Mouse (Mus musculus) neutrophil, adult 65 days (primary cell): Measurements from ENCODE around the gene Olfr1179. TPM values are rescaled to one million over a fixed set of nuclear protein-coding genes. Genes with fewer than 3 reads are reported as not detected.

Experiments used
- total RNA-seq: library from RNA; stranded (reverse); gene quantifications from 2 replicates; pipeline ENCODE4 v1.2.4, GENCODE M21; 2023

Gene Olfr1179
- total RNA-seq = not detected in 2 replicates

DNA sequence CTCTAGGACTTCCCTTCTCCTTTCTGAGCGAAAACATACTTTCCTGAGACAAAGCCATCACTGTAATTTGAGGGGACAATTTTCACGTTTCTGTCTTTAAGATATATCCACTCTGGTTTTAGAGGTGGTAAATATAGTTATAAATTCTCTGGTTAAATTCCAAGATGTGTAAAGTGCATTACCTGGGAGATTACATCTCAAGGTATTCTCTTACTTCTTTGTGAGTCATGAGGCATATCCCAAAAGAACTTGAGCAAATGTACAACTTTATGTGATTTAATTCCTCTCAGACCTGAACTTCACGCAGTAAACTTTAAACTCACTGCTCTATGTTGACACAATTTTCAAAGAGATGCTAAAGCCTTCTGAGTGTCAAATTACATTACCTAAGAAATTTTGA lies at the start of gene Olfr1179:
Olfr1179 (minus strand) TSS at position 101 of the 400 bp plus-strand sequence.

DNA sequence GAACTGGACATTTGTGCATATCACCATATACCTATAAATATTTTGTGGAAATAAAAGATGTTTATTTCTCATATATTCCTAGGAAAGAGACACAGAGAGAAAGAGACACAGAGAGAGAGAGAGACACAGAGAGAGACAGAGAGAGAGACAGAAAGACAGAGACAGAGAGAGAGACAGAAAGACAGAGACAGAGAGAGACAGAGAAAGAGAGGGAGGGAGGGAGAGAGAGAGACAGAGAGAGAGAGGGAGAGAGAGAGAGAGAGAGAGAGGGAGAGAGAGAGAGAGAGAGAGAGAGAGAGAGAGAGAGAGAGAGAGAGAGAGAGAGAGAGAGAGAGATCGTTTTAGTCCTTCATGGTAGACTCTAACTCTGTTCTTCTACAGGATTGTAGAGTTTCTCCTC lies 48.3 kb upstream of the Olfr1179 start, which contains the start of gene Olfr1183:
Olfr1183 (plus strand) TSS at position 301 of the 400 bp plus-strand sequence.

DNA sequence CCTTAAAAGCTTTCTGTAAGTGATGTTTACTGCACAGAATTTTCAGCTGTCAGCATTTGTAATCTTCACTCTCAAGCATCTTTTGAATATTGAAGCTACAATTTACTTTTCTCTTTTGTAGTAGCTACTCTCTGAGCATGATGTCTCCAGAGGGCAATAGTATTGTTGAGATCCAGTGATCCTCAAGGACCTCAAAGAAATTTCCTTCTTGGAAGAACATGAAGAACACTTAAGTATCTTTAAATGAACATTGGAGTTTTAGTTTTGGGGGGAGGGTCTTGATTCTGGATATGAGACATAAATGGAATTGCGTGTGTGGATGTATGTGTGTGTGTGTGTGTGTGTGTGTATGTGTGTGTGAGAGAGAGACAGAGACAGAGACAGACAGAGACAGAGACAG lies 42.8 kb upstream of the Olfr1179 start, which contains the start of gene Gm13757:
Gm13757 (minus strand) TSS at position 101 of the 400 bp plus-strand sequence.

DNA sequence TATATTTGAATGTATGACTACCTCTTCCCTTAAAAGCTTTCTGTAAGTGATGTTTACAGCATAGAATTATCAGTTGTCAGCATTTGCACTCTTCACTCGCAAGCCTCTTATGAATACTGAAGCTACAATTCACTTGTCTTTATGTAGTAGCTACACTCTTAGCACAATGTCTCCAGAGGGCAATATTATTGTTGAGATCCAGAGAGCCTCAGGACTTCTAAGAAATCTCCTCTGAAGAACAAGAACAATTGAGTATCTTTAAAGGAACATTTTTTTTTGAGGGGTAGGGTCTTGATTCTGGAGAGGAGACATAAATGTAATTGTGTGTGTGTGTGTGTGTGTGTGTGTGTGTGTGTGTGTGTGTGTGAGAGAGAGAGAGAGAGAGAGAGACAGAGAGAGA lies 19.8 kb upstream of the Olfr1179 start, which contains the start of gene Olfr1181:
Olfr1181 (minus strand) TSS at position 101 of the 400 bp plus-strand sequence.

DNA sequence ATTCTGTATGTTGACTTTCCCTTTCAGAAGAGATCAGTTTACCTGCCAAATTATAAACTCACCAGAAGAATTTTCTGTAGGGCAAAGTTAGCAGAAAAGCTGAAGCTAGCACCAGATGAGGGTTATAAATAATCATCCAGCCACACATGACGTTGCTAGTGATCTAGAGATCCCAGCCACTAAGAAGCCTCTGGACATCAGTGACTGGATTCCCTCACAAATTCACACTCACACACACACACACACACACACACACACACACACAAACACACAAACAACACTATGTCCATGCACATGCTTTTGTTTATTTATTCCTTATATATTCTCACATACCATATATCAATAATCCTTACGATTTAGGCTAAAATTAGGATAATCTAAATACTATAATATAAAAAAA lies 12.8 kb upstream of the Olfr1179 start, which contains the start of gene Olfr1180:
Olfr1180 (minus strand) TSS at position 101 of the 400 bp plus-strand sequence.

DNA sequence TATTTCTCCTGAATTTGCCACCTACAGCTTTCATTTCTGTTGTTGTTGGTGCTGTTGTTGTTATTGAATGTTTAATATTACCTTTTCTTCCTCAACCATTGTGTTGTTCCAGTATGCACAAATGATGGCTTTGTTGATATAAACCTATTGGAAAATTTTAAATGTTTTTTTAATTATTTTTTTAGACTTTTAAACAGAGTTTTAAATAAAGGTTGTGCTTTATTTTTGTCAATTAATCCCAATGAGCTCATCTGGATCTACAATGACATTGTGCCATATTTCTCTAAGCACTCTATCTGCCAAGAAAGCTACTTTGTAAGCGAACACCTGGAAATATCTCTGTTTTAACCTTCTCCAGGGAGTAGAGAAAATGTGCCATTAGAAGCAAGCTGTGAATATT lies 19.5 kb downstream of the Olfr1179 start, which contains the start of gene Olfr1178:
Olfr1178 (plus strand) TSS at position 301 of the 400 bp plus-strand sequence.

Other genes with a start within 250 kb of the Olfr1179 start
- not detected in 2 replicates for gene Olfr1168, start 224.6 kb downstream of the Olfr1179 start, total RNA-seq
- gene Olfr1170, start 178.1 kb downstream of the Olfr1179 start, total RNA-seq = not detected in 2 replicates
- not detected in 2 replicates for gene Olfr1173, start 126.6 kb downstream of the Olfr1179 start, total RNA-seq
- gene Olfr1174-ps, start 91.3 kb downstream of the Olfr1179 start, total RNA-seq = not detected in 2 replicates
- gene Olfr1175-ps, start 79.2 kb downstream of the Olfr1179 start, total RNA-seq = not detected in 2 replicates
- gene Olfr1176, start 69.7 kb downstream of the Olfr1179 start, total RNA-seq = not detected in 2 replicates
- gene Olfr1177-ps, start 60.0 kb downstream of the Olfr1179 start, total RNA-seq = not detected in 2 replicates
- gene Olfr1178, start 19.4 kb downstream of the Olfr1179 start, total RNA-seq = not detected in 2 replicates
- not detected in 2 replicates for gene Olfr1180, start 12.7 kb upstream of the Olfr1179 start, total RNA-seq
- gene Olfr1181, start 19.7 kb upstream of the Olfr1179 start, total RNA-seq = not detected in 2 replicates
- gene Gm13757, start 42.7 kb upstream of the Olfr1179 start, total RNA-seq = not detected in 2 replicates
- not detected in 2 replicates for gene Olfr1183, start 48.4 kb upstream of the Olfr1179 start, total RNA-seq
- not detected in 2 replicates for gene Olfr1184, start 77.1 kb upstream of the Olfr1179 start, total RNA-seq
- gene Olfr1185-ps1, start 86.9 kb upstream of the Olfr1179 start, total RNA-seq = not detected in 2 replicates
- not detected in 2 replicates for gene Olfr1186, start 112.1 kb upstream of the Olfr1179 start, total RNA-seq
- not detected in 2 replicates for gene Olfr1188, start 150.5 kb upstream of the Olfr1179 start, total RNA-seq
- not detected in 2 replicates for gene Olfr1189, start 180.0 kb upstream of the Olfr1179 start, total RNA-seq
- 0.06 TPM in 1 of 2 replicates, not detected in the other for gene Olfr1191-ps1, start 234.1 kb upstream of the Olfr1179 start, total RNA-seq
- gene Olfr1192-ps1, start 242.1 kb upstream of the Olfr1179 start, total RNA-seq = not detected in 2 replicates